ENCODE assay signal across 22 mouse cellular contexts in genomic region chr8:12827124-12827523, GRCm38 (mm10).
"Had no signal": no experiment of that assay in that cellular context is flagged by ENCODE, and none has a peak within 500 bp of the region (broad histone marks: within the 10 kb centered on the region; RNA-seq: fewer than 3 reads in every experiment).

No protein-coding gene starts in this region.

- H3K27ac ChIP-seq: heart, embryonic 10.5 days; hindbrain, embryonic 13.5 days; hindbrain, embryonic 15.5 days; hindbrain, postnatal 0 days; kidney, embryonic 15.5 days; kidney, postnatal 0 days; limb, embryonic 13.5 days; limb, embryonic 15.5 days; liver, embryonic 12.5 days; liver, embryonic 14.5 days had no signal

- H3K4me3 ChIP-seq: heart, embryonic 10.5 days; heart, embryonic 12.5 days; hindbrain, embryonic 13.5 days; hindbrain, embryonic 15.5 days; kidney, embryonic 15.5 days; limb, embryonic 13.5 days; limb, embryonic 15.5 days; liver, embryonic 12.5 days had no signal

- DNase-seq: forebrain, postnatal 0 days; heart, adult 18-20 months; heart, postnatal 10 days; kidney, adult 11 months; kidney, adult 2 months; kidney, adult 9 months; kidney, postnatal 14 days; kidney, postnatal 36 days; layer of hippocampus, adult 9-11 months; layer of hippocampus, postnatal 36 days; left cerebral cortex, postnatal 4 days had no signal
